Mouse (Mus musculus) midbrain, embryonic 16.5 days (tissue): Measurements from ENCODE around the gene Pold4. TPM values are rescaled to one million over a fixed set of nuclear protein-coding genes. Genes with fewer than 3 reads are reported as not detected.

Experiments
- microRNA-seq: library from miRNA; unstranded; fragments of <30 nt; microRNA quantifications from one replicate; pipeline ENCODE4, GENCODE M21; 2017
- polyA plus RNA-seq: library from polyadenylated mRNA; unstranded; fragments of >200 nt; fragmentation: Nextera tagmentation; extraction: Ambion mirVana; gene quantifications from 2 replicates; pipeline ENCODE4 v1.2.1, GENCODE M21; 2015

The Pold4 gene
- polyA plus RNA-seq, 1 experiment from 2014 or later: 19.2 TPM

Small RNAs within 50 kb of the gene (microRNA-seq; reads per million reads assigned to microRNA genes)
- gene Gm26115 (not detected), gene Mir6985 (not detected)

Other genes with a start within 250 kb of the Pold4 start
- gene Acy3, start 245.3 kb upstream of the Pold4 start, polyA plus RNA-seq: 1.0 and 1.8 TPM in 2 replicates
- not detected in 2 replicates for gene Tbx10, start 239.1 kb upstream of the Pold4 start, polyA plus RNA-seq
- gene Nudt8, start 231.3 kb upstream of the Pold4 start, polyA plus RNA-seq: 24.5 and 28.8 TPM in 2 replicates
- 6.4 and 6.6 TPM in 2 replicates for gene Gm49405, start 231.3 kb upstream of the Pold4 start, polyA plus RNA-seq
- gene Doc2g, start 228.6 kb upstream of the Pold4 start, polyA plus RNA-seq: 8.1 and 9.2 TPM in 2 replicates
- gene Ndufv1, start 219.1 kb upstream of the Pold4 start, polyA plus RNA-seq: 234 and 247 TPM in 2 replicates
- gene Gstp1, start 193.9 kb upstream of the Pold4 start, polyA plus RNA-seq: 534 and 577 TPM in 2 replicates
- 1.3 and 5.2 TPM in 2 replicates for gene Gstp2, start 185.9 kb upstream of the Pold4 start, polyA plus RNA-seq
- gene Gstp3, start 172.3 kb upstream of the Pold4 start, polyA plus RNA-seq: not detected in 2 replicates
- 0.44 TPM in 1 of 2 replicates, not detected in the other for gene Cabp2, start 150.3 kb upstream of the Pold4 start, polyA plus RNA-seq
- 83.1 and 83.2 TPM in 2 replicates for gene Cdk2ap2, start 134.7 kb upstream of the Pold4 start, polyA plus RNA-seq
- gene Pitpnm1, start 131.9 kb upstream of the Pold4 start, polyA plus RNA-seq: 105 and 113 TPM in 2 replicates
- gene Aip, start 106.0 kb upstream of the Pold4 start, polyA plus RNA-seq: 92.9 and 102 TPM in 2 replicates
- gene Gpr152, start 92.1 kb upstream of the Pold4 start, polyA plus RNA-seq: 0.09 TPM in 1 of 2 replicates, not detected in the other
- 0.24 and 0.48 TPM in 2 replicates for gene Cabp4, start 87.9 kb upstream of the Pold4 start, polyA plus RNA-seq
- 102 and 119 TPM in 2 replicates for gene Coro1b, start 83.3 kb upstream of the Pold4 start, polyA plus RNA-seq
- gene Ptprcap, start 78.3 kb upstream of the Pold4 start, polyA plus RNA-seq: 0.28 TPM in 1 of 2 replicates, not detected in the other
- gene Rps6kb2, start 68.5 kb upstream of the Pold4 start, polyA plus RNA-seq: 52.7 and 58.0 TPM in 2 replicates
- 5.2 and 6.7 TPM in 2 replicates for gene Carns1, start 56.4 kb upstream of the Pold4 start, polyA plus RNA-seq
- 0.58 and 0.67 TPM in 2 replicates for gene Tbc1d10c, start 40.6 kb upstream of the Pold4 start, polyA plus RNA-seq
- 520 and 542 TPM in 2 replicates for gene Ppp1ca, start 39.8 kb upstream of the Pold4 start, polyA plus RNA-seq
- 24.1 and 25.0 TPM in 2 replicates for gene Rad9a, start 30.2 kb upstream of the Pold4 start, polyA plus RNA-seq
- 0.40 and 0.68 TPM in 2 replicates for gene Clcf1, start 17.7 kb upstream of the Pold4 start, polyA plus RNA-seq
- not detected in 2 replicates for gene AC109138.7, start 17.5 kb upstream of the Pold4 start, polyA plus RNA-seq
- gene Ssh3, start 37.3 kb downstream of the Pold4 start, polyA plus RNA-seq: 14.7 and 19.6 TPM in 2 replicates
- 55.6 and 65.7 TPM in 2 replicates for gene Ankrd13d, start 51.2 kb downstream of the Pold4 start, polyA plus RNA-seq
- gene Grk2, start 74.3 kb downstream of the Pold4 start, polyA plus RNA-seq: 24.8 and 26.8 TPM in 2 replicates
- 32.1 and 33.8 TPM in 2 replicates for gene Kdm2a, start 166.4 kb downstream of the Pold4 start, polyA plus RNA-seq
- 3.8 and 3.9 TPM in 2 replicates for gene Rhod, start 207.5 kb downstream of the Pold4 start, polyA plus RNA-seq
- 3.2 and 5.2 TPM in 2 replicates for gene Syt12, start 245.5 kb downstream of the Pold4 start, polyA plus RNA-seq